Mouse (Mus musculus) embryo, embryonic 10 days (tissue): ENCODE measurements around the gene Cerk.
"Not testable (repeated sequence)": the region's sequence is repeated elsewhere in the genome, so short reads cannot be mapped to it uniquely, and the experiment has no call there.

Experiments
- DNase-seq: peaks from one replicate; pipeline ENCODE4 v3.0.0-alpha.2; 2015; ENCODE audit warnings: low spot score

Cerk gene

DNA sequence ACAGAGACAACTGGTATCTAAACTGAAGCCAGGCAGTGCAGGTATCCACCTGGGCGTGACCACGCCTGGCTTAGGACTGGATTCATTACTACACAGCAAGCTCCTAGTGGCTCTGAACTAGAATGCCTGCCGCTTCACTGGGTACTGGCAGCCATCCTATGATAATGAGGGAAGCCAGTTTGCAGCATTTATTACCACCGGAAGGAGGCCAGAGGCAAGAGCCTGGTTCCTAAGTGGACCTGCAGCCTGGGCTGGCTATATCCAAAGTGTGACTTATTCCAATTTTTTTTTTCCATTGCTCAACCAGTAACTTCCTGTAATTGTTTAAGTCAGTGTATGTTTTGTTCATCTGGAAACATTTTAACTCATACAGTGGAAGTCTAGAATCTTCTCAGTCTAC lies 20.4 kb upstream of the Cerk start:
- DNase-seq, result no peak

DNA sequence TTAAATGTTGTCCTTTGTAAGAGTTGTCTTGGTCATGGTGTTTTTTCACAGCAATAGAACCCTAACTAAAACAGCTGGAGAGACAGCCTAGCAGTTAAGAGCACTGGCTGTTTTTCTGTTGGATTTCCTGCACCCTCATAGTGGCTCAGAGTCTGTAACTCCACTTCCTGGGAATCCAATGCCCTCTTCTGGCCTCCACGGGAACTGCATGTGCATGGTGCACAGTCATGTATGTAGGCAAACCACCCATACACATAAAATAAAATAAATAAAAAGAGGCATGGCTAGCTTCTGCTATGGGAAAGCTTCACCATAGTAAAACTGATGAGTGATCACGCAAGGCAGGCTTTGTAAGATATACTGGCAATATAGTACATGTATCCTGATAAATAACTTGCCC lies 19.4 kb upstream of the Cerk start:
- DNase-seq, result peak; percentile 50

DNA sequence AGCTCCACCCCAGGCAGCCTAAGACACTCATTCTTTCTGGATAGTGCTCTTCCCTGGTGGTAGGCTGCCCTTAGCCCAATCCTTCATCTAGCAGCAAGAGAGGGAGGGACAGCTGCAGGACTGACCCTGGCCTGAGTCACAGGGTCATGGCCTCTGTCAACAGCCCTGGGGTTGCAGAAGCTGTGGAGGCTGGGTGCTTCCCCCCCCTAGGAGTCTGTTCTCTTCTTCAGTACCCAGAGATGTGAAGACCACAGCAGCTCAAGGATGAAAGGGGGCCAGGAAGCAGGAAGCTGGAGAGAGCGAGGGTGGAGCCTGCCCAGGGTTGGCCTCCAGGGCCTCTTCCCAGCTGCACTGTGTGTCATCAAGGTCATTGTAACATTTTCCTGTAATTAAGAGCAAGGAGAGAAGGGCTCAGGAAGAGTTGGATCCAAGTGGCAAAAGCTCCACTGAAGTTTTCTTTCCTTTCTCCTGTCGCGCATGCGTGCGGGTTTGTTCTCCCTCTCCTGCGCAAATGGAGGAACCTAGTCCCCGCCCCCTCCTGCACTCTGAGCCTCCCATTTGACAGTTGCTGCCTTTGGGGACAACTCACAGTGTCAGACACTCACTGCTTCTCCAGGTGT lies 18.1 kb upstream of the Cerk start:
- peak; percentile 54 for DNase-seq

DNA sequence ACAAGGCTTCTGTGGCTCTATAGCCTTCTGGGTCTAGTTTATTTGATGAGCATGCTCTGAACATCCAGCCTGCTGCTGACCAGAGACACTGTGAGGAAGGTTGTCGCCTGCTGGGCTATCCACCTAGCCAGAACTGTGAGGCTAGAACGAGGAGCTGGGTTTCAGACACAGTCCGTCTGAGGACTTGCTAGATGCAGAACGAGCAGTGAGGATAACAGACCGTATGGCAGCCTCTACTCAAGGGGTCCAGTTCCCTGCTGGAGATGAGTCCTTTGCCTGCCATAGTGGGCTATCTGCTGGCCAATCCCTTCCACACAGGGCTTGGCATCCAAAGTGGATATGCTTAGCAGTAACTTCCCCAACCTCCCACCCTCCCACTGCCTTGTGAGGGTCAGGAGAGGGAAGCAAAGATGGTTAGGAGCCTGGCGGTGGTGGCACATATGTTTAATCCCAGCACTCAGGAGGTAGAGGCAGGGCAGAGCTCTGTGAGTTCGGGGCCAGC lies 17.4 kb upstream of the Cerk start:
- DNase-seq, result no peak

DNA sequence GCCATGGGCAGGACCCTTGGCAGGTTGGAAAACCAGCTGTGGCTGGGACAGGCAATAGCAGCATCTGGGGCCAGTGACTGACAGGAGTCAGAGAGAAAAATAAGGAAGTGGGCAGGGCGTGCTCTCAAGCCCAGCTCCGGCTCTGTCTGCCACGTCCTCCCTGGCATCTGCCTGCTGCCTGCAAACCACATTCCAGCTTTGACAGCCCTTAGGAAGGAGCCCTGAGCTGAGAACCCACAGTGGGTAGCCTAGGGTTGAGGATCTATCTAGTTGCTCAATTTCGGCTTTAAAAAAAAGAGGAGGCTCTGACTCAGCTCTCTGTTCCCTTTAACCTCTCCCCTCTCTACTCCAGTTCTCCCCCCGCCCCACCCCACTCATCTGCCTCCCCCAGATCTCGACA lies 16.7 kb upstream of the Cerk start:
- DNase-seq, result no peak

DNA sequence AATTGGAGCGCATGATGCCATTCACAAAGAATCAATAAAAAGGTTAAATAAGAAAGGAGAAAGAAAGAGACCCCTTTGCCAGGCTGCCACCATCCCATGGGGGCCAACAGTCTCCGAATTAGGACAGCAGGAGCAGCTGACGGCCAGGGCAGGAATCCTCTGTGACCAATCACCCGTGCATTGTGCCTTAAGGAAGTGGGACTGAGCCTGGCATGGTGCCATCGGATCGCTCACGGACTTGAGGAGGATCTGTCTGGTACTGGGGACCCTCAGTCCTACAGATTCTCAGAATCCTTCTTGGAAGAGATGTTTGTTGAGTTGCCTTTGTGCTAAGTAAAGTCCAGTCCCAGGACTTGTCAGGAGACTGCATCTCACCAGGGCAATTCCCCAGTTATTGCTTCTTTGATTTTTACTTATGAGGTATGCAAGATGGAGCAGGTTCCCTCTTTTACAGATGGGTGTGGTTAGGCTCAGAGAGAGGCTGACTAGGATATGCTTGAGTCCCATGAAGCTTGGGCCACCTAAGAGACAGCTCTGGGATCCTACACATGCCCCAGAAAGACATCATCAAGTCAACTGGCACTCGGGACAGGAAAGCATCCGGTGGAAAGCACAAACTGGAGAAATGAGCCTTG lies 15.9 kb upstream of the Cerk start:
- no peak for DNase-seq

DNA sequence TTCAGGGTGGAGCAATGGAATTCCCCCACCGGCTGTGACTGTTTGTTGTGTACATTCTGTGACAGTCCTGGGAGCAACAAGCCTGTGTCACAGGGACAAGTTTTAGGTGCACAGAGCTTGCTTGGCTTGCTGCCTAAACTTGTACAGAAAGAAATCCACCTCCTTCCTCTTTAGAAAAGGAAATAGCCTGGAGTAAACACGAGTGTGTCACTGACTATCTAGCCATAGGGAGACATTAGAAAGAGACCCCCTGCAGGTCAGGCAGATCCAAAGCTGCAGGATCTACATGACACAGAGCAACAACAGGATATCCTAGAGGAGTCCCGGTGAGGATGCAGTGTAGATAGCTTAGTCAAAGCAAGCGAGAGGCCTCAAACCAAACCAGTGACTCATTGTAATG lies 15.2 kb upstream of the Cerk start:
- no peak for DNase-seq

DNA sequence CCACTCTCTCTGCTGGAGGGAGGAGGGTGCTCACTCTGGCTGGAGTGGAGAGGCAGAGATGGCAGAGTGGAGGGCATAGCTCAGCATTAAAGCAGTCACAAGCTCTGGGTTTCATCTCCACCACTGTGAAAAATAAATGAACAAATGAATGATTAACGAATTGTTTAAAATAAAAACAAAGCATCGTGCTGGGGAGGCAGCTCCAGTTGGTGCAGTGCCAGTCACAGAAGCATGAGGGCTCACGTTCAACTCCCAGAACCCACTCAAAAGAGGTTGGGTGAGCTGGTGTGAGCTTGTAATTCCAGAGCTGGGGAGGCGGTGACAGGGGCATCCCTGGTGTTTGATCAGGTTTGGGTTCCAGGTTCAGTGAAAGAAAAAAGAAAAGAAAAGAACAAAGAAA lies 14.2 kb upstream of the Cerk start:
- no peak for DNase-seq

DNA sequence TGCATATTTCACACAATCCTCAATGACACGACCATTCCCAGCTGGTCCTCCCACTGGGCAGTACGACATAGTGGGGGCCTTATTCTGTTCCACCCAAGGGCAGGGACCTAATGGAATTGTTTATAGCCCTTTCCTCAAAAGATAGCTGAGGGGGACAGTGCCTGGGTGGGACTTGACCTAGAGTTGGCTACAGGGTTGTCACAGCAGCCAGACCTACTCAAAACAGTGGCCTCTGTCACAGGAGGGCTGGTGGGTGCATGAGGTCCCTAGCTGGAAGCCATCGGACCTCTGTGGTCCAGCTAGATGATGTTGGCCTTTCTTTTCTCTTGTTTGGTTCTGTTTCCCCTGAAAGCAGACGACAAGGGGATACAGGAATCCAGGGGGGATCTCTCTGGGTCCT lies 13.5 kb upstream of the Cerk start:
- DNase-seq, result no peak

DNA sequence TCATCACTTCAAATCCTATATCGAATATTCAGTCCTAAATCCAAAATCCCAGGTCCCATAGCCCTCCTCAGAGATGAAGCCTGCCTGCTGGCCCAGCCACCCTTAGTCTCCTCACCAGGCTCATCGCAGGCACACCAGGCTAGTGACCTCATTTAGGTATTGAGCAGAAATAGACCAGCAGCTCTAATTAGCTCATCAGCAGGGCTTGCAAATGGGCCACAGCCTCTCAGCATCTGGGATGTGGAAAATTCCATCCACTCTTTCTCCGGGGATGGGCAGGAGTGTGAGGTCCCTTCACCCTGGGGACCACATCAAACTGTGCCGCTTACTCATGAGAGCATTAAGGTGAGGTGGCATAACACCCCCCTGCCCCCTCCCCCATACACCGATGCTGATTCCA lies 13.1 kb upstream of the Cerk start:
- DNase-seq, result no peak

DNA sequence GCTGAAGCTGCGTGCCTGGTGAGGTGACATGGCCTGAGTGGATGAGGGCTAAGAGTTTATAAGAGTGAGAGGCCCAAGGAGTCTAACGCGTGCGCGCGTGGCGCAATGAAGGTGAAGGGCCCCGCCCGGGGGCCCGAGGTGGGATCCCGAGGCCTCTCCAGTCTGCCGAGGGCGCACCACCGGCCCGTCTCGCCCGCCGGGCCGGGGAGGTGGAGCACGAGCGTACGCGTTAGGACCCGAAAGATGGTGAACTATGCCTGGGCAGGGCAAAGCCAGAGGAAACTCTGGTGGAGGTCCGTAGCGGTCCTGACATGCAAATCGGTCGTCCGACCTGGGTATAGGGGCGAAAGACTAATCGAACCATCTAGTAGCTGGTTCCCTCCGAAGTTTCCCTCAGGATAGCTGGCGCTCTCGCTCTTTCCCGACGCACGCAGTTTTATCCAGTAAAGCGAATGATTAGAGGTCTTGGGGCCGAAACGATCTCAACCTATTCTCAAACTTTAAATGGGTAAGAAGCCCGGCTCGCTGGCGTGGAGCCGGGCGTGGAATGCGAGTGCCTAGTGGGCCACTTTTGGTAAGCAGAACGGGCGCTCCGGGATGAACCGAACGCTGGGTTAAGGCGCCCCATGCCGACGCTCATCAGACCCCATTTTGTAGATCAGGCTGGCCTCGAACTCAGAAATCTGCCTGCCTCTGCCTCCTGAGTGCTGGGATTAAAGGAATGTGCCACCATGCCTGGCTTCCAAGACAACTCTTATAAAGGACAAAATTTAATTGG lies 8.9 kb upstream of the Cerk start:
- DNase-seq, result not testable (repeated sequence)

DNA sequence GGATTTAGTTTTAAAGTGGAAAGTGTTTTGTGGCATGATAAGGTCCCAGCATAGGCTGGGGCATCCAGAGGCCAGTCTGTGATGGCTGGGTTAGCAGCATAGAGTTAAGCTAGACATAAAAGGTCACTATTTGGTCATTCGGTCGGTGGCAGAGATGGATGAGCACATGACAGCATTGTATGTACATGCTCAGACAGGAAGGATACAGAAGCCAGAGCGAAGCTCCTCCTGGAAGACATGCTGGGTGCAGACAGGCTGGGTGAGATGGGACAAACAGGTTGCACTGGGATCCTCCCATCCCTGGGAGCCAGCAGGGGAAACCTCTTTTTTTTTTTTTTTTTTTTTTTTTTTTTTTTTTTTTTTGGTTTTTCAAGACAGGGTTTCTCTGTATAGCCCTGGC lies 6.0 kb upstream of the Cerk start:
- no peak for DNase-seq

DNA sequence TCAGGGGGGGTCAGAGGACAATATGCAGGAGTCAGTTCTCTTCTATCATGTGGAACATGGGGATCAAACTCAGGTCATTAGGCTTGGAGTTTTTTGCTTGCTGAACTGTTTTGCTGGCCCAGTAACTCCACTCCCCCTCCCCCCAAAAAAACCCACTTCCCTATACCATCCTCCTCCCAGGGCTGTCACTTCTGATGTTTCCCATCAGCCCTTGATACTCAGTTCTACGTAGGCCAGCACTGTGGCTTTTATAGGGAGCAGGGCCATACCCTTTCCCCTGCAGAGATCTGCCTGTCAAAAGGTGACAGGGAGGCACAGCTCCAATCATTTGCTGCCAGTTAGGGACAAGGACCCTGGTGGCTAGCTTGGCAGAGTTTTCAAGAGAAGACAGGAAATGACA lies 5.6 kb upstream of the Cerk start:
- DNase-seq, result no peak

DNA sequence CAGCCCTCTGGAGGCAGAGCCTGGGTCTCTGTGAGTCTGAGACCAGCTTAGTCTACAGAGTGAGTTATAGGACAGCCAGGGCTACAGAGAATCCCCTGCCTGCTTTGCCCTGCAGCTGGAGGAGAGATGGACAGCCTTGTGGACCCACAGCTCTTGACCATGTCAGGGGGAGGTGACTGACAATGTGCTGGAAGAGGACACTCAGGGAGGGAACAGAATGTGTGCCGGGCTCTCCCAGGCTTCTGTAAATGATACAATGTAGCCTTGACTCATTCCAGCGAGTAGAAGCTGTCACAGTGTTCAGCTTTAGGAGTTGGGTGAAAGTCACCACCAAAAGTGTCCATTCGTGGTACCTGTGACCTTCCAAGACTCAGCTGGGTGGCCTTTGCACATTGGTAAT lies 4.4 kb upstream of the Cerk start:
- no peak for DNase-seq

DNA sequence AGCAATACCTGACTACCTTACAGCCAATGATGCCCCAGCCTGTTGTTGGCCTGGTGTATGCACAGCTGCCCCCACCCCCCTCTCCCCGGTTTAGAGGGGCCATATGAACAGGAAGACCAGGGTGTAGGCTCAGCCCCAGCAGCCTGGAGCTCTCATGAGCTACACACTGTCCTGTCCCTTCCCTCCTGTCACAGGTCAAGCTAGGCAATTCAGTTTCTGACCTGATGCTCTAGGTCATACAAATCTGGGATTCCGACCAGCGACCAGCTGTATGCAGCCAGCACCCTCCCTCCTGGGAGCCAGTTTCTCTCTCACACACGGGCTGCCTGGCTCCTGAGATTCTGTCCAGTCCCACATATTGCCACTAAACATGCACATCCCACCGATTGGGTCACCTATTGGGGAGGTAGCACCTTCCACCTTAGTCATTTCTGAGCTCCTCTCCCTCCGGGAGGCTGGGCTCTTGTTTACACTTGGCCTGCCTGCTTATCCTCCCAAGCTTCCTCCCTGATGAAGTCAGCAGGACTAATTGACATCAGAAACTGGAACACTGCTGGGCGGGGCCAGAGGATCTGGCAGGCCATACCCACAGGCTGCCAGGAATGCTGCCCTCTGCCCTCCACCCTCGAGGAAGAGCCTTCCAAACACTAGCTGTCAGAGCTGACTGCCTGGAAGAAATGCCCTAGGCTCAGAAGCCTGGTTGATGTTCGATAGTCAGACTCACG lies 3.0 kb upstream of the Cerk start:
- no peak for DNase-seq

DNA sequence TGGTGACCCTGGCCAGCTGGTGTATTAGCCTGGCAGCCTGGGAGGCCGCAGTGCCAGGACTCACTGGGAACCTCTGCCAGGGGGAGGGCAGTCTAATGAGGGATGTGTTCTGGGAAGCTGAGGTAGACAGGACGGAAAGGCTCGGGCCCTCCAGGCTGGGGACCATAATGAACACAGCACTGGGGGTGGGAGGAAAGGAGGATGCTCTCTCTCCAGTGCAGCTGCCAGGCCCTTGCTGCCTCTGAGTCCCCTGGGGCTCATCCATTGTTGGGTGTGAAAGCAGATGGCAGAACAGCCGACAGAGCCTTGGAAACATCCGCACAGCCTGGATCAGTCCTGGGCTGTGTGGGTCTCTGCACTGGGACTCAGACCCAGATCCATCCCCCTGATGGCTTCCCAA lies 2.2 kb upstream of the Cerk start:
- DNase-seq, result peak; percentile 32

DNA sequence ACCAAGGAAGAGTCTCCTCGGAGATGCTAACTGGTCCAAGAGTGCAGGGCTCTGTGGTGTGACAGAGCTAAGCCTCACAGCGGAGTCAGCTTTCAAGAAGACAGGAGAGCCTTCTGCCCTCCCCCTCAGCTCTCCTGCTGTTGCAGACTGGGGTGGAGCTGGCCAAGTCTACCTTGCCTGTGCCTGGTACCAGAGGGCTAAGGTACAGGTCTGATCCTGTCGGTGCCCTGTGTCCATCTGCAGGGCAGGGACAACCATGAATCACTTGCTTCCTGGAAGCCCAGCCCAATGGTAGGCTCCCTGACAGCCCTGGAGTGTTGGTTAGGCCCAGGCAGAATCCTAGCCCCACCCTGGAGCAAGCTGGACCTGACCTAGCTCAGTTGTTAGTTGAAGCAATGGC lies 745 bp upstream of the Cerk start:
- no peak for DNase-seq

DNA sequence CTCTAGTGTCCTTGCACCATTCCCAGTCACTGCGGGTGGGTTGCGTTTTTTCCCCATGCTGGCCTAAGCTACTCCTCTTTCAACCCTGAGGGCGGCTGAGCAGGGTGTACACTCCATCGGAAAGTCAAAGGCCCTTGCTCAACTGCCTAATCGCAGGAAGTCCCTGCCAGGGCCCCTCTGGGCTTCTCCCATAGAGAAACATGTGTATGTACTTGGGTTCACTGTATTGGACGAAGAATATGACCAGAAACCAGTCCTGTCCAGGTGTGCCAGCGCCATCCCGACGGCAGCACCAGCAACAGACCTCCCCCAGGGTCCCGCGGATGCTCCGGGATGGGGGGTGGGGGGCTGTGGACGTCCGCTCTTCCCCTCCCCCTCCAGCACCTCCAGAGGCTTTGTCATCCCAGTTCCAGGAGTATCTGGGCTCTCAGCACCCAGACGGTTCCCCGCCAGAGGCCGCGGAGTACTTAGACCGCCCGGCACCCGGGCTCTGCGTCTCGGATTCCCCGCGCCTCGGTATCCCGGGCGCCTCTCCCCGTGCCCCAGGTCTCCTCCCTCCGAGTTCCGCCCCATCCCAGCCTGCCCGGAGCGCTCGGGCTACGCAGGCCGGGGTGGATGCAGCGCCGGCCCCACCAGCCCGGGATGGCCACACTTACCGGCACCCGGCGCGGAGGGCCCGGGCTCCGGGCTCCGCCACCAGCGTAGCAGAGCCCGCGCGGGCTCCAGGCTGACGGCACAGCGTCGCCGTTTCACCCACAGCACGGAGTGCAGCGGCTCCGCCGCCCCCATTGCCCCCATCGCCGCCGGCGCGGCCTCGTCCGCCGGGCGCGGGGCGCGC lies 871 bp downstream of the Cerk start:
- peak; percentile 54 for DNase-seq

DNA sequence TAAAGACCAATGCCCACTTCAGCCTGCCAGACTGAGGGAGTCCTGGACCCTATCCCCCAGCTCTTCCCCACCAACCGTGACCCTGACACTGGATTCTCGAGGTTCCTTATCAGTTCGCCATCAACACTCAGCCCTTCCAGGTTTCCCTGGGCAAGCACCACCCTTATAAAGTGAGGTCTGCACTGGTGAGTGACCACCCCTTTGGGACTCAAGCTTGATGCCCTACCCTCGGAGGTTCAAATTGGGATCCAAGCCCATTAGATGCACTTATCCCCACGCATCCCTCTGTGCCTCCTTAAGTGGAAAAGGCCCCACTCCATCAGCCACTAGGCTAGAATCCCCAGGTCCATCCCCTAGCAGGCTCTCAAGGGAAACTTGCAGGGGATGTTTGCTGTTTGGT lies 1.9 kb downstream of the Cerk start:
- DNase-seq, result no peak

DNA sequence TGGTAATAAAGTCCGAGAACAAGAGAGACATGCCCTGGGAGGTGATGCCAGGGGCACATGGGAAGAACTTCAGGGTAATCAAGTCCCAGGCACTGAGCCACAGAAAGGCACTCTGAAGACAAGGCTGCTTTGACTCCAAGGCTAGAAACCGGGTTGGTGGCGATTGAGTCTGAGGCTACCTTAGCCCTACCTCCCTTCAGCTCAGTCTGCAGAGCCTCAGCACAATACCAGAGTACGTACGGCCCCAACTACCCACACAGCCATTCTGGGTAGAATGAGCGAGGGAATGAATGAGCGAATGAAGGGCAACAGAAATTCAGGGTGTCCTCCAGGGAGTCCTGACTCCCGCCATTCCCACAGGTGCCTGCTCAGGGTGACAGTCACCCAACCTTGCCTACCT lies 2.5 kb downstream of the Cerk start:
- DNase-seq, result no peak

DNA sequence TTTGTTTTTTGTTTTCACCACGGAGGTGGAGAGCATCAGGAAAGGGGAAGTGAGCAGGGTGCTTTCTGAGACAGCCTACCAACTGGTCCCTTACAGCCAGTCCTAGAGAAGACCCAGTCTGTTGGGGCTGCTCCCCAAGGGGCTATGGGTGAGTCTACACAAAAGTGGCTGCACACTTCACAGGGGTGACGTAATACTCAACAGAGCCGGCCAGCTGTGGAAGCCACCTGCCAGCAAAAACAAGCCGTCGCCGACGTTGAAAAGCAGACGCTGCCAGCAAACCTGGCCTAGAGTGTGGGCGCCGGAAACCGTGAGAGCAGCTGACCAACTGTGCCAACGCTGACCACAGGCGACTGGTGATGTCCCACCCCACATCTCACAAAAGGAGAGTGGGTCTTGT lies 3.3 kb downstream of the Cerk start:
- no peak for DNase-seq

DNA sequence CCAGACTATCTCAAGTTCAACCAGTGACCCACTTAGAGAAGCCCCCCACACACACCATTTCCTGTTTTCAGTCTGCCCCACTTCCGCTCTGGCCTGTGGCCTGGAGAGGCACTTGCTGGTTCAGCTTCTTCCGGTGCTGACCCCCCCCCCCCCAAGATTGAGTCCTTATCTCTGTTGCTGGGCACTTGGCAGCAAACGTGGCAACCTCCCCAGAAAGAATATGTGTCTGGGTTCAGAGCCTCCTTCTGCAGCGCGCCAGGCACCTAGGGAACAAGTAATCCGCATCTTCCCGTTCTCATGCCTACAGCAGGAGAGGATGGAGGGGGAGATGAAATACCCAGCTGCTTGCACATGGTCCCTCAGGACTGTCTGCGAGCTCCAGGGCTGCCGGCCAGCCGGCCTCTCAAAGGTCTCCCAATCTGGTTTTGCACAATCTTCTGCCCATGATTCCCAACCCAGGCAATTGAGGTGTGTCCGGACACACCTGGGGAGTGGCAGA lies 4.0 kb downstream of the Cerk start:
- no peak for DNase-seq
